Mouse (Mus musculus): Measurements from ENCODE around the gene Tas2r119. TPM values are rescaled to one million over a fixed set of nuclear protein-coding genes. Genes with fewer than 3 reads are reported as not detected.

Gene Tas2r119
- polyA plus RNA-seq (2015; fragmentation: Nextera tagmentation; extraction: Ambion mirVana), result not detected in 2 replicates

GRCm38 (mm10) chr15:32176989-32177388 is at the start of gene Tas2r119:
Gene Tas2r119 (plus strand): TSS chr15:32177289.
- 77% methylated on average over 4 of the region's 4 CpGs for WGBS (ENCODE audit: insufficient replicate concordance)
- no peak within 1 kb of the TSS for H3K4me3 ChIP-seq (ENCODE audit: low read depth, low read length)
- TF ChIP-seq EP300 (IDR thresholded peaks at IDR 0.05; ENCODE audit: low read depth) (no peak), CTCF (IDR thresholded peaks at IDR 0.05; ENCODE audit: low read depth) (no peak)
- H3K27ac ChIP-seq (ENCODE audit: low read depth), result no peak within 1 kb of the TSS
- H3K27me3 ChIP-seq (ENCODE audit: insufficient read depth, low read length), result no peaks in the 10 kb centered on the region
- no peaks in the 10 kb centered on the region for H3K4me1 ChIP-seq (ENCODE audit: insufficient read depth)
- H3K9me3 ChIP-seq (ENCODE audit: low read length), result no peaks in the 10 kb centered on the region
- DNase-seq, result no peak
- no peak within 1 kb of the TSS for H3K9ac ChIP-seq (replicated peaks)
- no peak for ATAC-seq
- H3K36me3 ChIP-seq (replicated peaks; ENCODE audit: insufficient read depth, low read length), result no peaks in the 10 kb centered on the region
- no peak within 1 kb of the TSS for H3K4me2 ChIP-seq (ENCODE audit: low read depth, low read length)

DNA sequence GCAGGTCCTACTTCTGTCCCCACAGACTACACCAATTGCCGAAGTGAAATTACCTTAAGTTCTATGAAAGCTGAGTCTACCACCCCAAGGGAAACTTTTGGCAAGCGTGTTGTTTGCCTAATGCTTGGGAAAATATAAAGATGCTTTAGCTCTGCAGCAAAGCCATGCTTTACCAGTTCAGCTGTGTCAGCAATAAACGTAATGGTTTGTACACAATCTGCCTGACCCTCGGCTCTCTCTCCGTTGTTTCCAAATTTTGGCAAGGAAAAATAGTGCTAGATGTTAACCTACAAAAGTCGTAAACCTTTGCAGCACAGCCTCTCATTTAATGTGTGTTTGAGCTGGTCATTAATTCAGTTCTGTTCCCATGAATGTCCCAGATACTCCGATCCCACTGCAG is 44.8 kb upstream of the Tas2r119 start:
- Histone ChIP-seq H3K4me2 (ENCODE audit: low read depth, low read length) (no peak overlapping the region), H3K27me3 (ENCODE audit: insufficient read depth, low read length) (no peaks in the 10 kb centered on the region), H3K9ac (replicated peaks) (no peak overlapping the region), H3K4me3 (ENCODE audit: low read depth, low read length) (no peak overlapping the region), H3K9me3 (ENCODE audit: low read length) (no peaks in the 10 kb centered on the region), H3K36me3 (replicated peaks; ENCODE audit: insufficient read depth, low read length) (no peaks in the 10 kb centered on the region), H3K4me1 (ENCODE audit: insufficient read depth) (no peaks in the 10 kb centered on the region), H3K27ac (ENCODE audit: low read depth) (no peak overlapping the region)
- DNase-seq, result no peak
- no peak for ATAC-seq
- TF ChIP-seq EP300 (IDR thresholded peaks at IDR 0.05; ENCODE audit: low read depth) (no peak), CTCF (IDR thresholded peaks at IDR 0.05; ENCODE audit: low read depth) (no peak)
- WGBS (ENCODE audit: insufficient replicate concordance), result 76% methylated on average over 7 of the region's 7 CpGs

DNA sequence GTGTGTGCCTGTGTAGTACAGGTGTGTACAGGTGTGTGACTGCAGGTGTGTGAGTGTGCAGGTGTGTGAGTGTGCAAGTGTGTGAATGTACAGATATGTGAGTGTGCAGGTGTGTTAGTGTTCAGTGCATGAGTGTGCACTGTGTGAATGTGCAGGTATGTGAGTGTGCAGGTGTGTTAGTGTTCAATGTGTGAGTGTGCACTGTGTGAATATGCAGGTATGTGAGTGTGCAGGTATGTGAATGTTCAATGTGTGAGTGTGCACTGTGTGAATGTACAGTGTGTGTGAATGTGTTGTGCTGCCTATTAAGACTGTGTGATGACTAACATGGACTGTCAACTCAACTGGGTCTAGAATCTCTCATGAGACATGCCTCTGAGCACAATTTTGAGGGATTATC is 35.4 kb upstream of the Tas2r119 start:
- Histone ChIP-seq H3K36me3 (replicated peaks; ENCODE audit: insufficient read depth, low read length) (no peaks in the 10 kb centered on the region), H3K4me3 (ENCODE audit: low read depth, low read length) (no peak overlapping the region), H3K4me1 (ENCODE audit: insufficient read depth) (no peaks in the 10 kb centered on the region), H3K27me3 (ENCODE audit: insufficient read depth, low read length) (no peaks in the 10 kb centered on the region), H3K4me2 (ENCODE audit: low read depth, low read length) (no peak overlapping the region), H3K9ac (replicated peaks) (no peak overlapping the region), H3K27ac (ENCODE audit: low read depth) (no peak overlapping the region), H3K9me3 (ENCODE audit: low read length) (no peaks in the 10 kb centered on the region)
- DNase-seq (no peak), ATAC-seq (no peak)
- TF ChIP-seq EP300 (IDR thresholded peaks at IDR 0.05; ENCODE audit: low read depth), result no peak

GRCm38 (mm10) chr15:32144269-32144668 is 32.8 kb upstream of the Tas2r119 start:
- no peak overlapping the region for H3K9ac ChIP-seq (replicated peaks)
- H3K9me3 ChIP-seq (ENCODE audit: low read length), result no peaks in the 10 kb centered on the region
- ATAC-seq (peak; percentile 99), DNase-seq (no peak)
- no peak overlapping the region for H3K4me2 ChIP-seq (ENCODE audit: low read depth, low read length)
- H3K27me3 ChIP-seq (ENCODE audit: insufficient read depth, low read length), result no peaks in the 10 kb centered on the region
- WGBS (ENCODE audit: insufficient replicate concordance), result 24% methylated on average over 3 of the region's 3 CpGs
- no peaks in the 10 kb centered on the region for H3K4me1 ChIP-seq (ENCODE audit: insufficient read depth)
- H3K4me3 ChIP-seq (ENCODE audit: low read depth, low read length), result no peak overlapping the region
- no peak for TF ChIP-seq EP300 (IDR thresholded peaks at IDR 0.05; ENCODE audit: low read depth)
- TF ChIP-seq CTCF (IDR thresholded peaks at IDR 0.05; ENCODE audit: low read depth), result no peak
- no peaks in the 10 kb centered on the region for H3K36me3 ChIP-seq (replicated peaks; ENCODE audit: insufficient read depth, low read length)
- H3K27ac ChIP-seq (ENCODE audit: low read depth), result no peak overlapping the region

DNA sequence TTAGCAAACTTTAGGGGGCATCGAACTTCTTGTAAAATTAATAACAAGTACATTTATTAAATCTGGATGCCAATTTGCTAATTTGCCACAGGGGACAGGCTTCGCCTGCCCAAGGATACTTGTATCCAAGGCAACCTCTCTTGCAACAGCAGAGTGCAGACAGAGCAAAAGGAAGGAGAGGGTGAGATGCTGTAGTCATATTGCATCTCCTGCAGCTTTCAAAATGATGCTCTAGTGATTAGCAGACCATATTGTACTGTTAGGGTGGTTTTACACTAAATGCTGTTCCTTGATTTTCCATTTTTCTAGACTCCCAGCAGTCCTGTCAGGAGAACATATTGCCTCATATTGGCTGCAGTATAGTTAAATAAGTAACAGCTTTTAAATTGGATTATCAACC is 23.7 kb upstream of the Tas2r119 start:
- no peaks in the 10 kb centered on the region for H3K9me3 ChIP-seq (ENCODE audit: low read length)
- TF ChIP-seq CTCF (IDR thresholded peaks at IDR 0.05; ENCODE audit: low read depth), result no peak
- no peak for TF ChIP-seq EP300 (IDR thresholded peaks at IDR 0.05; ENCODE audit: low read depth)

DNA sequence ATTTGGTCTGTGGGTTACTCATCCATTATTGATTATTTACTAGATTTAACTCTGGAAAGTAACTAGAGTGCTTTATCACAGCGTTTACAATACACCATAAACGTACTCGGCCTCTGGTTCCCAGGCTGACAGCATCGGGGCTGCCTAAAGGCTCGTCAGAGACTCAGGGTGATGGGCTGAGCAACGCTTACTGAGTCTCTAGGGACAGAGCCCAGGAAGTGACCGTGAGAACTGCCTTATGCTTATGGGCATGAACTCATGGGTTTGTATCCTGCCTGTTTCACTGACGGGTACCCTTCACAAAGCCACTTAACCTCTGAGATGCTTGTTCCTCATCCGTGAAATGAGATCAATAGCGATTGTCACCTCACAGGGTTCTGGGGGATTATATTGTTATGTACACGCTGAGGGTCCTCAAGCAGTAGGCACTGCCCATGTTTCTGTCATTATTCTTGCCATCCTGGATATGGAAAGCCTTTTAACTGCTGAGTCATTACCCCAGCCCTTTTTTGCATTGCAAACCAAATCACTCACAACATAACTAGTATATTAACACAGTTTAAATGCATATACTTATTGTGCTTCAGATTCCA is 23.1 kb upstream of the Tas2r119 start:
- H3K9ac ChIP-seq (replicated peaks), result no peak overlapping the region
- H3K27me3 ChIP-seq (ENCODE audit: insufficient read depth, low read length), result no peaks in the 10 kb centered on the region
- H3K4me2 ChIP-seq (ENCODE audit: low read depth, low read length), result no peak overlapping the region
- TF ChIP-seq CTCF (IDR thresholded peaks at IDR 0.05; ENCODE audit: low read depth), result no peak
- DNase-seq (no peak), ATAC-seq (no peak)
- no peak overlapping the region for H3K27ac ChIP-seq (ENCODE audit: low read depth)
- no peaks in the 10 kb centered on the region for H3K4me1 ChIP-seq (ENCODE audit: insufficient read depth)
- H3K4me3 ChIP-seq (ENCODE audit: low read depth, low read length), result no peak overlapping the region
- WGBS (ENCODE audit: insufficient replicate concordance), result 65% methylated on average over 11 of the region's 11 CpGs
- H3K9me3 ChIP-seq (ENCODE audit: low read length), result no peaks in the 10 kb centered on the region
- H3K36me3 ChIP-seq (replicated peaks; ENCODE audit: insufficient read depth, low read length), result no peaks in the 10 kb centered on the region

More for the DNA sequence above, 23.7 kb upstream of the Tas2r119 start:
- ATAC-seq, result no peak
- H3K27ac ChIP-seq (ENCODE audit: low read depth), result no peak overlapping the region
- no peaks in the 10 kb centered on the region for H3K27me3 ChIP-seq (ENCODE audit: insufficient read depth, low read length)
- no peak overlapping the region for H3K4me3 ChIP-seq (ENCODE audit: low read depth, low read length)
- H3K36me3 ChIP-seq (replicated peaks; ENCODE audit: insufficient read depth, low read length), result no peaks in the 10 kb centered on the region
- no peak overlapping the region for H3K4me2 ChIP-seq (ENCODE audit: low read depth, low read length)
- no peak for DNase-seq
- WGBS (ENCODE audit: insufficient replicate concordance), result 68% methylated on average over 2 of the region's 2 CpGs
- no peak overlapping the region for H3K9ac ChIP-seq (replicated peaks)
- no peaks in the 10 kb centered on the region for H3K4me1 ChIP-seq (ENCODE audit: insufficient read depth)

DNA sequence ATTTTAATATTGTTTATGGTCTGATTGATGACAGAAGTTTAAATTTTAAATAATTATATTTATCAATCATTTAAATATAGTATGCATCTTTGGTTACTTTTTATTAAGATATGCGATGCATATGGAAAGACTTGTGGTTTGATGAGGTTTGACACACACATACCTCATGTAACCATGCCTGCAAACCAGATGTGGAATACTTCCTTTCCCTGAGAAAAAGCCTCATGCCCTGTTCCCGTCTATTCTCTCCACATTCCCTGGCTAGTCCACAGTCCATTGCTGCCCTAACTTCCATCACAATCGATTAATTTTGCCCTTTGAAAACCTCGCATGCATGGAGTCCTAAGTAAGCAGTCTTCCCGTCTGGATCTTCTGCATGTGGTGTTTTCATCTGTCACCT is 21.0 kb upstream of the Tas2r119 start:
- Histone ChIP-seq H3K36me3 (replicated peaks; ENCODE audit: insufficient read depth, low read length) (no peaks in the 10 kb centered on the region), H3K27me3 (ENCODE audit: insufficient read depth, low read length) (no peaks in the 10 kb centered on the region), H3K4me2 (ENCODE audit: low read depth, low read length) (no peak overlapping the region), H3K9me3 (ENCODE audit: low read length) (no peaks in the 10 kb centered on the region), H3K27ac (ENCODE audit: low read depth) (no peak overlapping the region), H3K9ac (replicated peaks) (no peak overlapping the region), H3K4me3 (ENCODE audit: low read depth, low read length) (no peak overlapping the region), H3K4me1 (ENCODE audit: insufficient read depth) (no peaks in the 10 kb centered on the region)
- no peak for TF ChIP-seq EP300 (IDR thresholded peaks at IDR 0.05; ENCODE audit: low read depth)
- TF ChIP-seq CTCF (IDR thresholded peaks at IDR 0.05; ENCODE audit: low read depth), result no peak
- 75% methylated on average over 5 of the region's 5 CpGs for WGBS (ENCODE audit: insufficient replicate concordance)
- DNase-seq, result no peak
- ATAC-seq, result no peak

Measured in liver, postnatal 0 days (tissue).